Mouse (Mus musculus) left cerebral cortex, adult 8-10 months (tissue): Measurements from ENCODE around the gene Gstt2. TPM values are rescaled to one million over a fixed set of nuclear protein-coding genes. Genes with fewer than 3 reads are reported as not detected.

Experiments
- DNase-seq, 2 experiments: peaks; one replicate each; pipeline ENCODE4 v3.0.0; 2022; ENCODE audit warnings: low spot score in 2 of 2
- total RNA-seq, 4 experiments: library from RNA; stranded (reverse); gene quantifications; 2 replicates each; pipeline ENCODE4 v1.2.4; 2022

Gene Gstt2
- total RNA-seq: 1 to 10 TPM; 4.2 to 6.2 (median 5.2) TPM

DNA sequence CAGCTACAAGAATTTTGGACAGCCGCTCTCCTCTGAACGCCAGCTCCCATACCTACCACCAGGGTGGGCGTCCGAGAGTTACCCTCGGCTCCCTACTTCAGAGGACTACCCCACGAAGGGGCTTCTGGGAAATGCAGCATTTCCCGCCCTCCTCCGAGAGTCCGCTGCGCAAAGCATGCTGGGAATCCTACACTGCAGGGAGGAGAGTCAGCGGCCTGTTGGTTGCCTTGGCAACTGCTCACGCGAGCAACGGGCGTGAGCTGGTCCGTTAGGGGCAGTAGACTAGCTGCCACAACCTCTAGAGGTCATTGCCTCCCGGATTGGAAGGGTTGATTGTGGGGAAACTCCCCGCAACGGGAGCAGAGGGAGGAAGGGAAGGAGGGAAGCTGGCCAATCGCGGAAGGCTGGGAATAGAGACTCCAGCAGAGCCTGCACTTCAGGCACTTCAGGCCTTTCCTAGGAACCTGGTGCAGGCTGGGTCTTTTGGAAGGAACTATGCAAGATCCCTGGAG is at the start of gene Gstt2:
Gstt2 (minus strand) TSS at position 177 of the 512 bp plus-strand sequence.
- peak; percentile 88 to 90 for DNase-seq

GRCm38 (mm10) chr10:75884742-75885141 is 47.5 kb upstream of the Gstt2 start:
- no peak for DNase-seq

- peak; percentile 49 to 86 for DNase-seq
Measured at GRCm38 (mm10) chr10:75883232-75883552, 46.0 kb upstream of the Gstt2 start.

GRCm38 (mm10) chr10:75882433-75883231 is 45.4 kb upstream of the Gstt2 start:
- DNase-seq: no peak

GRCm38 (mm10) chr10:75881578-75882432 is 44.6 kb upstream of the Gstt2 start:
- DNase-seq: no peak

- DNase-seq: no peak
Measured at GRCm38 (mm10) chr10:75880771-75881577, 43.8 kb upstream of the Gstt2 start.

- DNase-seq: no peak
Measured at GRCm38 (mm10) chr10:75880351-75880750, 43.1 kb upstream of the Gstt2 start.

DNA sequence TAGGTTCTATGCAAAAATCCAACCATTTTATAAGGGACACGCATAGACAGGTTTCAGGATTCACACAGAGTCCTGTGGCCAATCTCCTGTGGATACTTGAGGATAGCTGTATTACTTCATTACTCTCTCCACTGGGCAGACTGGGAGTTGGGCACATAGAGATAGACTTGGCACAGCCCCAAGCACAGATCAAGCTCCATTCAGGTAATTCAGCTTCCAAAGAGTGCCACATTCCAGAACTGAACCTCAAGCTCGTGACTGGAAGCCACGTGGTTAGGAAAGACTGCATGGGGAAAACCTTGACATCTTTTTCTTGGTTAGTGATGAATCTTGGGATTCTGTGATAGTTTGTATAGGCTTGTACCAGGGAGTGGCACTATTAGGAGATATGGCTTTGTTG is 41.6 kb upstream of the Gstt2 start:
- DNase-seq: no peak

DNA sequence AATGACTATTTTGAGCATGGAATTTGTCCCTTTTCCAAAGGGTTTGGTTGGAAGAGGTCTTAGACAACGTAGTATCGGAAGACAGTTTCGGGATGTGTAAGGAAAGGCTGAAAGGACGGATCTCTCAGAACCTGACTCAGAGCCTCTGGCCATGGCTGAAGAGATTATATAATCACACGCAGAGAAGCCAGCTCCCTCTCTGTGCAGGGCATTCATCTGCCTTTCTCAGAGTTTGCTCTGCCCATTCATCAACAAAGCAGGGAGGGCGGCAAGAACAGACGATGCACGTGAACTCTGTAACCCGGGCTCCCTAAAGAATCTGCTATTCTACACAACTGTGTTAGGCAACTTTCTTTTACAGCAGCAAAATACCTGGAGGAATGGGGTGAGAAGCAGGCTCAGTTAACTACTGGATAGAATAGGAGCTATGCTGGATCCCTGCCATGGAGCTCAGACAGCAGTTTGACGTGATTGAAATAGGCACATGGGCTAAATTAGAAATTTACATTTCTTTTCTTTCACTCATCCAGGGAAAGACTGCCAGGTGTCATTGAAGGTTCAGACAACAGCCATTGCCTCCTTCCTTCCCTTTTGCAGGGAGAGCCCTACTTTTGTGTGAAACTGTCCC is 36.4 kb upstream of the Gstt2 start:
- no peak for DNase-seq

DNA sequence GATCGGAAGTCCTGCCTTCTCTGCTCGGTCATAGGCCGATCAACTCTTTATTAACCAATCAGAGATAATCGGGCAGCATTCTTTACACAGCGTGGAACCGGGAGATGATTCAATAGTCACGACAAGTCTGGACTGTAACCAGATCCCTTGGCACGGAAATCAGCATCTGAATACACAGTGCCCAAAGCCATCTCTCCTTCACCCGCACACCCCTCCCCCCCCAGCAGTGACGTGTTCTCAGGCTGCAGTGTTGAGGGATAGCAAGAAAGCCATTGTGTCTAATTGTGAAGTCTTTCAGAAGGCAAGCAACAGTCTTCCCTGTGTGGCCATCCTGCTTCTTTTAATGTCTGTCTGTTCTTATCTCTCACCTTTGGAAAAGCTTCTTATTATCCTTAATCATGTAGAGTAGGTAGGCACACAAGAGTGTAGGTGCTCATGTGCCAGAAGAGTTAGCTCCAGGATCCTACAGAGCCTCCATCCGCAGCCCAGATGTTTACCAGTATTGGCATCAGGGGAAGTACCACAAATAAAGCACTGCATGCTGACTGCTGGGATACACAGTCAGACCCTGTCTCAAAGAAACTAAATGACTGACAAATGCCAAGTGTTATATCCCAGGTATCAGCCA is 35.8 kb upstream of the Gstt2 start:
- peak; percentile 42 to 86 for DNase-seq

GRCm38 (mm10) chr10:75872025-75872914 is 35.0 kb upstream of the Gstt2 start:
- no peak for DNase-seq

- no peak for DNase-seq
Measured at GRCm38 (mm10) chr10:75861587-75861986, 24.4 kb upstream of the Gstt2 start.

GRCm38 (mm10) chr10:75860746-75861145 is 23.5 kb upstream of the Gstt2 start:
- no peak for DNase-seq

DNA sequence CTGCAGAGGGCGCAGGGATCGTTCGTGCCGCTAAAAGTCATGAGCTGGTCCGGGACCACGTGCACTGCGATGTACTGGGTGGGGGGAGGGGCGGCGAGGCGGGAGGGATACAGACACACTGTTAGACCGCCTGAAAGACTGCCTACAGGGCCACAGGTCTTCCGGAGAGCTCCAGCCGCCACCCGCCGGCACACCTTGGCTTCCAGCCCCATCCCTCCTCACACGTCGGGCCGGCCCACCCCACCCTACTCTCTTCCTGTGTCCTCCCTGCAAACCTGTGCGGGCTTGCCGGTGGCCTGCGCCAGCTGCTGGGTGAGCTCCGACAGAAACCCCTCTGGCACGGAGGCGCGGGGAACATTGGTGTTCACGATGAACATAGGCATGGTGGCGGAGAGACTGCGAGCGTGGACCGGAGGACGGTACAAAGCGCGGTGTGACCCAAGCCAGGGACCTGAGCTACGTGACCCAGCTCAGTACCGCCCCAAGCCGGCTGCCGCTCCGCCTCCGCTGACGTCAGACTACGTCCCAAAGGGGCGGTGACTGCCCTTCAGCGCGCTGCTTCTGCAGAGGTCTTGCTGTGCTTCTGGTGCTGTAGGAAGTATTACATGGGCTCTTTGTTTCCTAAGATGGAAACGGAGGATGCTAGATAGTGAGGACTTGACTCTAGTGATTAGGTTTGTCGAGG is 22.7 kb upstream of the Gstt2 start, which contains the start of gene Mif:
Mif (minus strand) TSS at position 455 of the 685 bp plus-strand sequence.
- peak; percentile 70 to 80 for DNase-seq

DNA sequence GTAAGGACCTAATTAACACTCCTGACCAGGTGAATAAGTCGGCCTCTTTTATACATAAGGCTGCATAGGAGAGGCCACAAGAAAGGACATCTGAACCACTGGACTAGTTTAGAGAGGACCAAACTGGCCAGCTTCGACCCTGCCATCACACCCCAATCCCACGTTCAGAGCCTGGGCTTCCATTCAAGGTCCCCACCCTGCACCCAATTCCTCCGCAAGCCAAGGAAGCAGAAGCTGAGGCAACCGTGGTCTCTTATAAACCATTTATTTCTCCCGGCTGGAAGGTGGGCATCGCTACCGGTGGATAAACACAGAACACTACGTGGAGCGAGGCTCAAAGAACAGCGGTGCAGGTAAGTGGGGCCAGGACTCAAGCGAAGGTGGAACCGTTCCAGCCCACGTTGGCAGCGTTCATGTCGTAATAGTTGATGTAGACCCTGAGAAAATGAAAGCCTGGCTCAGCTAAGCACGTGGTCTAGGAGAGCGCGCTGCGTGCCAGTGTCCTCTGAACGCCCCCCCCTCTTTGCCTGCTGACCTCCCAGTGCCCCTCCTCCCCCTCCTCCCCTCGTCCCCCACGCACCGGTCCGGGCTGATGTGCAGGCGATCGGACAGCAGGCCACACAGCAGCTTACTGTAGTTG is 22.0 kb upstream of the Gstt2 start:
- no peak for DNase-seq

DNA sequence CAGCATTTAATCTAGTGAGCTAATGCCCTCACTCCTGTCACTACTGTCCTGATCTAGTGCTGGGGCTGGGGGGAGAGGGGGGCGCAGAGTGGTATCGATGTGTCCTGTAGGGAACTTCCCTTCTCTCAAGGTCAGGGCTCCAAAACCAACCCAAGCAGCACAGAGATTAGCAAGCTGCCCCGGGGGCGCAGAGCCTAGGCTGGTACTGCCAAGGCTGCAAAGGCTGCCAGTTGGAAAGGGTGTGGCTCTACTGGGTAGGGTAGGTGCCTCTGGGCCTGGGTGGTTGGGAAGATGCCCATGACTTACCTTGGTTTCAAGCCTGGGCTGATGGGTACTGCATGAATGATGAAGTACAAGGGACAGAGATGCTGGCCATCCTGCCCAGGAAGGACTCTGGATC is 20.4 kb upstream of the Gstt2 start:
- DNase-seq: no peak

- DNase-seq: no peak
Measured at GRCm38 (mm10) chr10:75856976-75857375, 19.8 kb upstream of the Gstt2 start.

GRCm38 (mm10) chr10:75856155-75856907 is 19.1 kb upstream of the Gstt2 start:
- DNase-seq: no peak
